Mouse (Mus musculus) MEL (cell line): Measurements from ENCODE around the gene Aym1. TPM values are rescaled to one million over a fixed set of nuclear protein-coding genes. Genes with fewer than 3 reads are reported as not detected.

Source experiments
- polyA plus RNA-seq, 2 experiments: library from polyadenylated mRNA; stranded (reverse) in 1 of 2; unstranded in 1 of 2; fragments of >175 nt in 1 of 2; fragments of >200 nt in 1 of 2; gene quantifications; 2 replicates each; pipeline versions ENCODE4 v1.2.1 to v1.2.4; 2012; ENCODE audit warnings: low replicate concordance in 2 of 2, low read depth in 1 of 2; ENCODE audit not compliant: insufficient read length in 2 of 2, insufficient read depth in 1 of 2, missing spikeins in 1 of 2
- total RNA-seq: library from RNA; depleted of rRNA; stranded (reverse); fragments of 300-350 nt; gene quantifications from 2 replicates; pipeline ENCODE4 v1.2.3, GENCODE M21; 2012; rRNA removed

The Aym1 gene
- total and polyA plus RNA-seq, 3 experiments = not detected

Other genes with a start within 250 kb of the Aym1 start
- not detected in 2 replicates for gene 2900026A02Rik, start 136.1 kb upstream of the Aym1 start, total RNA-seq
- gene 2900026A02Rik, start 136.1 kb upstream of the Aym1 start, polyA plus RNA-seq = not detected
- not detected in 2 replicates for gene Tmem211, start 130.4 kb upstream of the Aym1 start, total RNA-seq
- gene Tmem211, start 130.4 kb upstream of the Aym1 start, polyA plus RNA-seq = not detected
- not detected in 2 replicates for gene Sgsm1, start 46.5 kb upstream of the Aym1 start, total RNA-seq
- not detected for gene Sgsm1, start 46.5 kb upstream of the Aym1 start, polyA plus RNA-seq
- gene Wscd2, start 133.0 kb downstream of the Aym1 start, total RNA-seq = not detected in 2 replicates
- gene Wscd2, start 133.0 kb downstream of the Aym1 start, polyA plus RNA-seq = not detected